In the genomic region with DNA sequence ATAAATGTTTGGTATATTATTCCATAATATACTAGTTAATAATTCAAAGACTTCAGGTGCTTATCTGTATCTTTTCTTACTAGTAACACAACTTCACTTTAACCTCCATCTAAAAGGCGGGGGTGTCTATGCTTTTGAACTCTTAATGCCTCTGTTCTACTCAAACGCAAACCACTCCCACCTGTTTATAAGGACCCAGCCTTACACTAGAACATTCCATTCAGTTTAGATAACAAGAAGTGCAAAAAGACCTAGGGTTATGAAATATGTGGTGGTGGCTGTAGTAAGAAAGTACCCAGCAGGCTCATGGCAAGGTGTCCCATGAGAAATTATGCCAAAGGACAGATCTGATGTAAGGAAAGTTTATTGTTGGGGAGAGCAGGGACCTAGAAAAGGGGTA, we compare ENCODE assay signal across 27 mouse cellular contexts.
"Had no signal": no experiment of that assay in that cellular context is flagged by ENCODE, and none has a peak within 500 bp of the region (broad histone marks: within the 10 kb centered on the region; RNA-seq: fewer than 3 reads in every experiment).

No protein-coding gene starts in this region.

- H3K9ac ChIP-seq: forebrain, postnatal 0 days; heart, embryonic 12.5 days; hindbrain, embryonic 12.5 days; hindbrain, embryonic 14.5 days; intestine, embryonic 15.5 days; kidney, embryonic 15.5 days; limb, embryonic 13.5 days; limb, embryonic 15.5 days had no signal

- H3K27ac ChIP-seq: gastrocnemius, adult 2 months; heart, embryonic 10.5 days; hindbrain, embryonic 10.5 days; hindbrain, embryonic 12.5 days; hindbrain, embryonic 14.5 days; intestine, embryonic 15.5 days; kidney, embryonic 15.5 days; kidney, postnatal 0 days; limb, embryonic 13.5 days; limb, embryonic 15.5 days had no signal

- H3K27me3 ChIP-seq: heart, embryonic 12.5 days; hindbrain, embryonic 12.5 days; intestine, embryonic 15.5 days; kidney, embryonic 15.5 days; limb, embryonic 13.5 days; limb, embryonic 15.5 days had no signal

- H3K9me3 ChIP-seq: heart, embryonic 10.5 days; heart, embryonic 12.5 days; hindbrain, embryonic 10.5 days; hindbrain, embryonic 12.5 days; intestine, embryonic 15.5 days; kidney, embryonic 15.5 days; limb, embryonic 13.5 days; limb, embryonic 15.5 days had no signal

- ATAC-seq: forebrain, postnatal 0 days; hindbrain, embryonic 16.5 days; inflammation-experienced regulatory T-cells, adult 6 months; intestine, embryonic 15.5 days; intestine, postnatal 0 days had no signal

- H3K36me3 ChIP-seq: heart, embryonic 10.5 days; heart, embryonic 12.5 days; hindbrain, embryonic 10.5 days; hindbrain, embryonic 12.5 days; intestine, embryonic 15.5 days; kidney, embryonic 15.5 days; limb, embryonic 13.5 days; limb, embryonic 15.5 days had no signal

- H3K4me1 ChIP-seq: heart, embryonic 12.5 days; hindbrain, embryonic 10.5 days; hindbrain, embryonic 12.5 days; intestine, embryonic 15.5 days; kidney, embryonic 15.5 days; limb, embryonic 13.5 days; limb, embryonic 15.5 days had no signal

- DNase-seq: forebrain, postnatal 0 days; gastrocnemius, adult 2 months; gastrocnemius, postnatal 10 days; gastrocnemius, postnatal 25 days; heart, adult 18-20 months; heart, postnatal 10 days; heart, postnatal 4 days; kidney, adult 18-20 months; kidney, adult 9 months; kidney, postnatal 14 days; kidney, postnatal 36 days; layer of hippocampus, adult 9-11 months; layer of hippocampus, postnatal 36 days; left cerebral cortex, postnatal 4 days had no signal

- H3K4me2 ChIP-seq: heart, embryonic 12.5 days; hindbrain, embryonic 12.5 days; hindbrain, embryonic 14.5 days; intestine, embryonic 15.5 days; kidney, embryonic 15.5 days; limb, embryonic 13.5 days; limb, embryonic 15.5 days had no signal

- H3K4me3 ChIP-seq: gastrocnemius, adult 2 months; heart, embryonic 10.5 days; heart, embryonic 12.5 days; hindbrain, embryonic 10.5 days; hindbrain, embryonic 12.5 days; intestine, embryonic 15.5 days; kidney, embryonic 15.5 days; limb, embryonic 13.5 days; limb, embryonic 15.5 days had no signal
